Mouse (Mus musculus) hindbrain, postnatal 0 days (tissue): ENCODE measurements around the gene Iglon5. TPM values are rescaled to one million over a fixed set of nuclear protein-coding genes. Genes with fewer than 3 reads are reported as not detected.
A peak's percentile ranks its signal among the peaks of the same experiment; 100 is the strongest.

Experiments
- ATAC-seq: fragments of 200-750 bp; cut with Nextera tagmentation; 2 replicates; pipeline ENCODE4 v1.8.0; 2017; ENCODE audit warnings: mild to moderate bottlenecking, moderate TSS enrichment, moderate library complexity
- DNase-seq: peaks from one replicate; pipeline ENCODE4 v3.0.0-alpha.2; 2015; ENCODE audit warnings: low spot score
- H3K27ac ChIP-seq: fragments of 300-500 bp; sonication (generic); 2 replicates; pipeline ENCODE4 v1.5.1; 2014; ENCODE audit warnings: mild to moderate bottlenecking
- H3K27me3 ChIP-seq: fragments of 300-500 bp; sonication (generic); 2 replicates; pipeline ENCODE4 v1.6.1; 2014; ENCODE audit warnings: low read length, mixed read lengths; ENCODE audit not compliant: insufficient read depth
- H3K36me3 ChIP-seq: fragments of 300-500 bp; sonication (generic); 2 replicates; pipeline ENCODE4 v1.6.1; 2014; ENCODE audit warnings: low read length, mixed read lengths; ENCODE audit not compliant: insufficient read depth
- H3K4me1 ChIP-seq: fragments of 300-500 bp; sonication (generic); 2 replicates; pipeline ENCODE4 v1.6.1; 2014; ENCODE audit warnings: antibody characterized with exemption, low read length, mixed read lengths; ENCODE audit not compliant: insufficient read depth
- H3K4me2 ChIP-seq: fragments of 300-500 bp; sonication (generic); 2 replicates; pipeline ENCODE4 v1.6.1; 2014; ENCODE audit warnings: low read depth, mild to moderate bottlenecking, low read length, moderate library complexity, mixed read lengths
- H3K4me3 ChIP-seq: fragments of 300-500 bp; sonication (generic); 2 replicates; pipeline ENCODE4 v1.5.1; 2014; ENCODE audit warnings: low read length
- H3K9ac ChIP-seq: fragments of 300-500 bp; sonication (generic); replicated peaks from 2 replicates; pipeline ENCODE4 v1.6.1; 2014; ENCODE audit warnings: mild to moderate bottlenecking, low read length, moderate library complexity, mixed read lengths
- H3K9me3 ChIP-seq: fragments of 300-500 bp; sonication (generic); 2 replicates; pipeline ENCODE4 v1.6.1; 2016; ENCODE audit warnings: low read length, mixed read lengths
- CTCF ChIP-seq: IDR thresholded peaks from 2 replicates; pipeline ENCODE4 v1.5.1; 2016; ENCODE audit warnings: antibody characterized with exemption, control low read depth, low read depth
- WGBS: fragments of 180-500 bp; shearing (Covaris S2); extraction: QIAGEN DNeasy Blood & Tissue Kit; methylation state at CpG from one replicate; pipeline ENCODE4 v1.1.7; 2014; 5-methylcytosine and 5-hydroxymethylcytosine counted together
- polyA plus RNA-seq: library from polyadenylated mRNA; unstranded; fragments of >200 nt; fragmentation: Nextera tagmentation; extraction: Ambion mirVana; gene quantifications from 2 replicates; pipeline ENCODE4 v1.2.1, GENCODE M21; 2015
- total RNA-seq: library from RNA; depleted of rRNA; stranded (reverse); fragments of >200 nt; gene quantifications from 2 replicates; pipeline ENCODE4 v1.2.3, GENCODE M21; 2014

The Iglon5 gene
- total and polyA plus RNA-seq, 2 experiments from 2014 or later, result 8.6 to 69.9 TPM

GRCm38 (mm10) chr7:43515076-43515475, 25.2 kb upstream of the Iglon5 start:
- TF ChIP-seq CTCF, result no peak
- Histone ChIP-seq H3K36me3 (no peaks in the 10 kb centered on the region), H3K27ac (no peak overlapping the region), H3K9ac (no peak overlapping the region), H3K9me3 (no peaks in the 10 kb centered on the region), H3K4me2 (no peak overlapping the region), H3K4me1 (no peaks in the 10 kb centered on the region), H3K4me3 (no peak overlapping the region), H3K27me3 (no peaks in the 10 kb centered on the region)
- no peak for ATAC-seq
- 91% methylated on average over 5 of the region's 5 CpGs for WGBS
- no peak for DNase-seq

GRCm38 (mm10) chr7:43512519-43512918, 22.6 kb upstream of the Iglon5 start:
- no peak for DNase-seq
- no peaks in the 10 kb centered on the region for H3K27me3 ChIP-seq
- WGBS, result 83% methylated on average over 4 of the region's 4 CpGs

GRCm38 (mm10) chr7:43511707-43512478, 22.0 kb upstream of the Iglon5 start:
- 71% methylated on average over 4 of the region's 4 CpGs for WGBS
- H3K4me2 ChIP-seq, result no peak overlapping the region
- H3K36me3 ChIP-seq, result no peaks in the 10 kb centered on the region
- ATAC-seq (no peak), DNase-seq (no peak)
- TF ChIP-seq CTCF, result no peak
- no peaks in the 10 kb centered on the region for H3K27me3 ChIP-seq
- H3K27ac ChIP-seq, result no peak overlapping the region
- H3K9me3 ChIP-seq, result no peaks in the 10 kb centered on the region
- no peak overlapping the region for H3K4me3 ChIP-seq
- no peak overlapping the region for H3K9ac ChIP-seq
- no peaks in the 10 kb centered on the region for H3K4me1 ChIP-seq

More at GRCm38 (mm10) chr7:43512519-43512918, 22.6 kb upstream of the Iglon5 start:
- Histone ChIP-seq H3K4me1 (no peaks in the 10 kb centered on the region), H3K9ac (no peak overlapping the region), H3K36me3 (no peaks in the 10 kb centered on the region), H3K4me2 (no peak overlapping the region), H3K27ac (no peak overlapping the region), H3K9me3 (no peaks in the 10 kb centered on the region), H3K4me3 (no peak overlapping the region)
- TF ChIP-seq CTCF, result no peak
- ATAC-seq, result no peak

GRCm38 (mm10) chr7:43495343-43496021, 5.6 kb upstream of the Iglon5 start:
- no peaks in the 10 kb centered on the region for H3K36me3 ChIP-seq
- no peak overlapping the region for H3K4me3 ChIP-seq
- ATAC-seq (peak; percentile 80), DNase-seq (peak; percentile 86)
- H3K27me3 ChIP-seq, result no peaks in the 10 kb centered on the region
- 13% methylated on average over 21 of the region's 21 CpGs for WGBS
- no peaks in the 10 kb centered on the region for H3K4me1 ChIP-seq
- H3K9ac ChIP-seq, result no peak overlapping the region
- H3K27ac ChIP-seq, result no peak overlapping the region
- TF ChIP-seq CTCF, result peak; percentile 89
- H3K9me3 ChIP-seq, result no peaks in the 10 kb centered on the region
- peak overlapping the region; percentile 28; the same call in 1 of the 2 replicates for H3K4me2 ChIP-seq

DNA sequence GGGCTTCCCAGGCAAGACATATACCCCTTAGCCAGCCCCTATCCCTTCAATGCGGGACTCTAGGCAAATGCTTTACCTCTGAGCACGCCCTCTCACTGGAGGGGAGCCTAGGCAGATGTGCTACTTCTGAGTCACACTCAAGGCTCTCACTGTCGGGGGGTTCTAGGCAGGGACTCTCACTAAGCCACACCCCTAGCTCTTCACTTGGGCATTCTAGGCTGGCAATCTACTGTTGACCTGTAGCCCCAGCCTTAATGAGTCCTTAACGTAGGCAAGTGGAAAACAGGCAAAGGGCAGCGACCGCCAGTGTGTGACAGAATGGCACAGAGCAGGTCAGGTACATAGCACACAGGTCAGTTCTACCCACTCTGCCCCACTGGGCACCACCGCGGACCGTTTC, 986 bp upstream of the Iglon5 start:
- Histone ChIP-seq H3K4me2 (no peak overlapping the region), H3K9ac (no peak overlapping the region), H3K4me3 (peak overlapping the region; percentile 78; the same call in 1 of the 2 replicates), H3K27ac (peak overlapping the region; percentile 82; the same call in 1 of the 2 replicates), H3K27me3 (no peaks in the 10 kb centered on the region), H3K9me3 (no peaks in the 10 kb centered on the region), H3K36me3 (no peaks in the 10 kb centered on the region), H3K4me1 (peaks cover 8% of the 10 kb centered on the region; the same call in 1 of the 2 replicates)
- TF ChIP-seq CTCF, result no peak
- no peak for ATAC-seq
- 68% methylated on average over 9 of the region's 9 CpGs for WGBS
- no peak for DNase-seq

DNA sequence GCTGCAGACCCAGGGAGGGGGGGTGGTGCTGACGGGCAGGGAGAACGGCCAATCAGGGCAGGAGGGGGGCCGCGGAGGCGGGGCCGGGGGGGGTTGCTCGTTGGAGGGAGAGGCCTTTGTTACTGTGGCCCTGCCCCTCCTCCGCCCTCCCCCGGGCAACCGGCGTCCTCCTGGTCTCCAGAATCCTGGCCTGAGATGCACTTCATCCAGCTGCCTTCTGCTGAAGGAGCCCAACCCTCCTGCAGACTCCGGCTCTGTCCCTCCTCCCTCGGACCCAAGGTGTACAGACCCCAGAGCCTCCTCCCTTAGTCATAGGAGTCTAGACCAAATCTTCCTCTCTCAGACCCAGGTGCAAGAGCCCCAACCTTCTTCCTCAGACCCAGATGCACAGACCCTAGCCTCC, 308 bp upstream of the Iglon5 start:
- 0% methylated on average over 7 of the region's 13 CpGs for WGBS
- peak overlapping the region; percentile 73 for H3K4me2 ChIP-seq
- no peaks in the 10 kb centered on the region for H3K27me3 ChIP-seq
- H3K27ac ChIP-seq, result peak overlapping the region; percentile 82
- DNase-seq (peak; percentile 88), ATAC-seq (peak; percentile 89)
- peak overlapping the region; percentile 78 for H3K4me3 ChIP-seq
- no peaks in the 10 kb centered on the region for H3K9me3 ChIP-seq
- no peak for TF ChIP-seq CTCF
- H3K36me3 ChIP-seq, result no peaks in the 10 kb centered on the region
- peak overlapping the region; percentile 91 for H3K9ac ChIP-seq
- peaks cover 8% of the 10 kb centered on the region; the same call in 1 of the 2 replicates for H3K4me1 ChIP-seq
